Mouse (Mus musculus): Measurements from ENCODE around the gene Ptafr.

DNA sequence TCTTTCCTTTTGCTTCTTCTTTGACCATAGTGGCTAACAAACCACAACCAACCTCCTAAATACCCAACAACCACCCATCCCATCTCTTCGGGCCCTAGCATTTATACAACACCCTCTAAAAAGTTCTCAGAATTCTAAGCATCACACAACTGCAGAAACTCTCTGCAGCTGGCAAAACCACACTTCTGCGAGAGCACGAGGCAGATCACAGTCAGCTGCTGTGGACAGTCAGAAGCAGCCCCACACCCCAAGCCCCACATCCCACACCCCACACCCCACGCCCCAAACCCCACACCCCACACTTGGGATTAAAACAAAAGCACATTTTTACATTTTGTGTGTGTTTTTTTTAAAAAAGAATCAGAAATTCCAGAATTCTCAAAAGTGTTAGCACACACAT lies 39.6 kb downstream of the Ptafr start:
- TF ChIP-seq POLR2A (IDR thresholded peaks at IDR 0.05; ENCODE audit: control insufficient read depth, low read depth, low read length) (no peak), CTCF (IDR thresholded peaks at IDR 0.05; ENCODE audit: control insufficient read depth, insufficient read depth, insufficient replicate concordance, low read depth, low read length) (no peak)

Measured in testis, adult 2 months (tissue).